Mouse (Mus musculus): Measurements from ENCODE around the gene Tdrd5.
"Not testable (repeated sequence)": the region's sequence is repeated elsewhere in the genome, so short reads cannot be mapped to it uniquely, and the experiment has no call there.

Gene Tdrd5

GRCm38 (mm10) chr1:156302911-156303749, at the start of gene Tdrd5:
Gene Tdrd5 (minus strand): TSS chr1:156303664.
- DNase-seq = peak; percentile 54 to 71

- DNase-seq = no peak
Measured at GRCm38 (mm10) chr1:156352466-156352865, 49.0 kb upstream of the Tdrd5 start.

DNA sequence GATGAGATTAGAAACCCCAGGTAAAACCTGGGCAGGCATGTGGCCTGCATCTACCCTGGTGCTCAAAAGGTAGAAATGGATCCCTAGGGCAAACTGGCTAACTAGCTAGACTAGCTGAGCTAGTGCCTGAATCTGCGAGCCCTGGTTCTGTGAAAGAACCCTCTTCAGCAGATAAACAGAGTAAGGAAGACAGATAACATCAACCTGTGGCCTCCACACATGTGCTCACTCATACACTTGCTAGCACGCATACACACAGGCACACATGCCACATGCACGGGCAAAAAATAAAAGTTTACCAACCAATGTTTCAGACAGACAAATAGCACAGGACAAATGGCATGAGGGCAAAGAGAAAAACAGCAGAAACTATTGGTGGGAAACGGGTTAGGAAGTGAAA, 47.0 kb upstream of the Tdrd5 start:
- DNase-seq = no peak

DNA sequence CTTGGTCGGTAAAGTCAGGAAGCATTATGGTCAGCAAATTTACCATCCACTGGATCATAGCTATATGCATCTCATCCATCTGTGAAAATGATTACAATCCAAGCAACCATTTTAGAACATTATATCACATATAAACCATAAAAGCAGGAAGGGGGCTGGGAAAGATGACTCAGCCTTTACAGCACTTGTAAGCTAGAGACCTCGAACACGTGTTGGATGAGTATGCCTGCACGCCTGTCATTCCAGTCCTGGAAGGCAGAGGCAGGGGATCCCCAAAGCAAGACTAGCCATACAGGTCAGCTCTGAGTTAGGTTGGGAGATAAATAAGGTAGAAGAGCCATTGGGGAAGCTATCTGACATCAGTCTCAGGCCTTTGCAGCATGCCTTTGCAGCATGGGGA, 45.6 kb upstream of the Tdrd5 start:
- DNase-seq = no peak

GRCm38 (mm10) chr1:156345633-156346032, 42.2 kb upstream of the Tdrd5 start:
- DNase-seq = no peak

DNA sequence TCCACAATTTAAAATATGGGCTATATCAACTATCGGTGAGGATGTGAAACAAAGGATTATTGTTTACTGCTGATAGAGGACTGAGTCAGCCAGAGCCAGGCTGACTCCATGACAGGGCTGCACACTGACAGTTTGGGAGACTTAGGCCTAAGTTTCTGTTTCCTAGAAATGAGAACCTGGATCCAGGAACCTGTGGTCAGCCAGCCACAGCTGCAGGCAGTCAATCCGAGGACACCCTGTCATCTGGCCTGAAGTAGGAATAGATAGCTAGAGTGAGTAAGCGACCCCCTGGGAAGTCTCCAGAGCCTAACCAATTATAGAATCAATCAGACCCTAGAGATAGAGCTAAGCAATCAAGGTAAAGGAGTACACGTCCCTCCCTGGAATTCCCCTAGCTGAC, 41.0 kb upstream of the Tdrd5 start:
- DNase-seq = no peak

- no peak for DNase-seq
Measured at GRCm38 (mm10) chr1:156340847-156341246, 37.4 kb upstream of the Tdrd5 start.

DNA sequence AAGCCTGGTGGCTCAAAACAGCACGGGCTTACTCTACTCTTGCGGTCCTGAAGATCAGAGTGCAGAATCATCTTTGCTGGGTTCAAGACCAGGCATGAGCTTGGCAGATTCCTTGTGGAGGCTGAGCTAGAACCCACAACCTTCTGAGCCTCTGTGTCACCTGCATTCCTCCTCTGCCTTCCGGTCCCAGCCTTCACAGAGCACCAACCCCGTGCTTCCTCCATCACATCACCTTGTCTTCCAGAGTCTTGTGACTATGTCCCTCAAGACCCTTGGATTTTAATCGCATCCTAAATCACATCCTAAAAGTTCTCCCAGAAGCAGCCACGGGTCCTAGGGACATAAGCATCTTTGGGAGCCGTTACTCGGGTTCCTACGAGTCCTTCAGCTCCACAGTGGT, 19.7 kb upstream of the Tdrd5 start:
- DNase-seq = no peak

DNA sequence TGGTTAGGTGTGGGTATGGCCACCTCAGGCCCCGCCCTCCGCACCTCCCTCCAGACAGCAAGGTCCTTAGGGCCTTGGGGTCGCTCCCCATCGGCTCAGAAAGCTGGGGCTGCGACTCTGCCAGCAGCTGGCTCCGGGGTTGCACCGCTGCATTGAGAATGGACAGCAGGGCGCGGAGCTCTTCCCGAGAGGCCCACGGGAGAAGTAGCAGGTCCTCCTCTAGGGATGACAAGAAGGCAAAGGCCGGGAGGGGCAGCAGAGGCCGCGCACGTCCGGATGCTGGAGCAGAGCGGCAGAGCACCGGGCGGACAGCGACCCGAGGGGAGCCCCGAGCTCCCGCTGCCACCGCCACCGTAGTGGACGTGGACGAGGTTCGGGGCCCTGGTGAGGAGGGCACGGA, 7.2 kb upstream of the Tdrd5 start, which contains the start of gene Nphs2:
Gene Nphs2, plus strand, starts transcription at position 98 of the 400 bp plus-strand sequence.
- peak; percentile 46 to 55 for DNase-seq

GRCm38 (mm10) chr1:156308595-156308994, 5.1 kb upstream of the Tdrd5 start:
- DNase-seq = no peak

DNA sequence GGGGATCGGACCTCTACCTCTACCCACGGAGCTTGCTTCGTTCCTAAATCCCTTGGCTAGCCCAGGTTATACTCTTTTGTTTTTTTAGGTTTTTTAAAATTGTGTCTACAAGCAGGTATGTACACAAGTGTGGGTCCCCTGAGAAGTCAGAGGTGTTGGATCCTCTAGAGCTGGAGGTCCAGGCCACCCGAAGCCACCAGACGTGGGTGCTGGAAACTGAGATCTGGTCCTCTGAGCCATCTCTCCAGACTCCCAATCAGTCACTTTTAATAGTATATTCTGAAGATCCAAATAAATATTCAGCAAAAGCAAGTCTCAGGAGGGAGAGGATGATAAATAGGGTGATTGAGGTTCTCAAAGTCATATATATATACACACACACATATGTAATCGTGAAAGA, 13.4 kb downstream of the Tdrd5 start:
- no peak for DNase-seq

- DNase-seq = not testable (repeated sequence)
Measured at GRCm38 (mm10) chr1:156289222-156289587, 14.3 kb downstream of the Tdrd5 start.

DNA sequence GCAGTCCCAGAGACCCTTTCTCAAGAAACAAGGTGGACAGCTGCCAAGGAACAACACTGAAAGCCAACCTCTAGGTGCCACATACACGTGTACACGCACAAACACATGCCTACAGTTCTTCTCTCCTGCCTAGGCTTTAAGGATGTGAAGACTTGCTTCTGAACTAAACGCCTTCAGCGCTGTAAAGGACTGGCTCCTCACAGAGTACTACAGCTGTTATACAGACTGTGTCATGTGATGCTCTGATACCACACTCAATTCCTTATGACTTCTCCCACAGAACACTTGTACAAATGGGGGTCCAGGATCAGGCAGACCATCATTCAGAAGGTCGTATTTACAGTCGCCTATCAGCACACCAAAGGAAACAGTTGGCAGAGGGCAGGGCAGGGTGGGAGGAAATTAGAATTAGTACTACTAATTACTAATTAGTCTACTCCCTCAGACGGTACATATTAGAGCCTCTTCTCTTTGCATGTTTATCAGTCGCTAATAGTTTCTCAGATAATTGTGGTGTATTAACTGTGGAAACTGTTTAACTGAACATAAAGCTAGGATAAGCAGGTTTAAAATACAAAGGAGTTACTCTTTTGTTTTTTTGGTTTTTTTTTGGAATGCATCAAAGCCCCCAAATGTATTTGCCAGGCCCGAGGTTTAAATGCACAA, 14.8 kb downstream of the Tdrd5 start:
- DNase-seq = no peak

- no peak for DNase-seq
Measured at GRCm38 (mm10) chr1:156285541-156285896, 17.9 kb downstream of the Tdrd5 start.

DNA sequence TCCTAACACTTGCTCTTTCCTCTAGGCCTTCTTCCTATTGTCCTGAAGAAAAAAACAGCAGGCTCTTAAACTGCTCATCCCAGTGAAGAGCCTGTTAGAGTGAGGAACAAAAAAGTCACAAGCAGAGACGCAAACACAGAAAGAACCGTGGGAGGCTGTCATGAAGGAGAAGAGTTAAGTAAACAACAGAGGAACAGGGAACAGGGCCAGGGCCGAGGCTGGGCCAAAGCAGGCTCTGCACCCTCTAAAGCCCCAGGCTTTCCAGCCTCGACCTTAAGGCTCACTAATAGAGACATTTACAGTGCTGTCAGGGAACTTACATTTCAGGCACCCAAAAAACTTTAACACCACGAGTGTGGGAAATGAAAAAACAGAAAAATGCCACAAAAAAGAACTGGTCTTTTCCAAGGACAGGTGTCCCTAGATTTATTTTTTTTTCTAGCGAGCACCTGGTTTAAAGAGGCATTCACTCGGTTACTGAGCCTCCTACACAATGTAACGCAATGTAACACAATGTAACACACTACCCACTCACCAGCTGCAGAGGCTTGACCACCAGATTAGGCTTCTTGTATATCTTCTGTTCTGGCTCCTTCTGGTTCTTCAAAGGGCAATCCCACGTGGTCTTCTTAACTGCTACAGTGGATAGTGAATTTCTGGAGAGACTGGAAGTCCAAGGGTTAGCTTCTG, 18.5 kb downstream of the Tdrd5 start:
- no peak for DNase-seq

GRCm38 (mm10) chr1:156284207-156284606, 19.3 kb downstream of the Tdrd5 start:
- DNase-seq = no peak

DNA sequence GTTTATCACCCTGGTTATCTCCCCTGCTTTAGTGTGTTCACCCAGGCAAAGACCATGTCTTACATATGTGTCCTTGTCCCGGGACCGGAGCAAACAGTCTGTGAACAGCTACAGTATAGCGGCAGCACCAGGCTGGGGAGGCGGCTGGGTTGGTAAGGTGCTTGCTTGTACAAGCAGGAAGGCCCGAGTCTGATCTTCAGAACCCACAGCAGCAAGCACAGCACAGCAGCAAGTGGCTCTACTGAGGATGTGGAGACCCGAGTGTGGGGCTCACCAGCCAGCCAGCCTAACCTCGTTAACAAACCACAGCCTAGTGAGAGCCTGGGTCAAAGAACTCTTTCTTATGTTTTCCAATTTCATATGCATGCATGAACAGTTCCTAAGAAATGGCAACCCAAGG, 23.3 kb downstream of the Tdrd5 start:
- DNase-seq = no peak

DNA sequence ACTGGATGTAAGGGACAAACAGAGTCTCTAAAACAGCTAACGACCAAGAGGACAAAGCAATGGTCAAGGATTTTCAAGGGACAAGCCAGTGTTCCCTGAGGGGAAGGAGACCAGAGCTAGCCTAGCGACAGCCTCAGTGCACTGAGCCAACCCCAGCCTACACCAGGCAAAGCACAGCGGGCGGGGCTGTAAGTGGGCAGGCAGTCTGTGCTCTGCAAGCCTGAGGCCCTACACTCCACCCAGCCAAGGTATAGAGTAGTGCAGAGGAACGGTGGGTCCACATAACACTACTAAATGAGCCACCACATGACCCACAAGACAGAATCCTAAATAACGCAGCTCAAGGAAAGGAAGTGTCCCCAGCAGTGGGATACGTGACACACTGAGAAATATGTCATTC, 29.8 kb downstream of the Tdrd5 start:
- no peak for DNase-seq

- DNase-seq = no peak
Measured at GRCm38 (mm10) chr1:156271654-156272053, 31.8 kb downstream of the Tdrd5 start.

- DNase-seq = no peak
Measured at GRCm38 (mm10) chr1:156270471-156270870, 33.0 kb downstream of the Tdrd5 start.

GRCm38 (mm10) chr1:156268546-156268945, 34.9 kb downstream of the Tdrd5 start:
- not testable (repeated sequence) for DNase-seq

GRCm38 (mm10) chr1:156263946-156264345, 39.5 kb downstream of the Tdrd5 start:
- no peak for DNase-seq

DNA sequence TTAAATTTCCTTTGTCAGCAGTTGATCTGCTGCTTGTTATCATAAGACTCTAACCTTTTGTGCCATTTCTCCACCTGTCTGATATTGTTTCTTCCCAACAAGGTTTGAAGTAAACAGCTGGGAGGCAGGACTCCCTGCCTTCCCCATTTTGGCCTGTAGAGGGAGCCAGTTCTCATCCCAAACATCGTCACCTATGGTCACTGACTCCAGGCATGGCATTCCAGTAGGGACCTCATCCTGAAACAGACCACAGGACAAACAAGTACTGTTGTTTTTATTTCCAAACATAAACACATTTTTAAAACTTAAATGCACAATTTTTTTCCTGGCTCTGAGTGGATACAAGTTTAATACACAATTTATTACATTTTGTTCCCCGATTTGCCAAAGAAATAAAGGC, 40.1 kb downstream of the Tdrd5 start:
- peak; percentile 79 to 81 for DNase-seq

- DNase-seq = no peak
Measured at GRCm38 (mm10) chr1:156254866-156255265, 48.6 kb downstream of the Tdrd5 start.

Measured in kidney, postnatal 4 days (tissue).